Comparison of ENCODE assay signal across 8 mouse cellular contexts in the genomic region with DNA sequence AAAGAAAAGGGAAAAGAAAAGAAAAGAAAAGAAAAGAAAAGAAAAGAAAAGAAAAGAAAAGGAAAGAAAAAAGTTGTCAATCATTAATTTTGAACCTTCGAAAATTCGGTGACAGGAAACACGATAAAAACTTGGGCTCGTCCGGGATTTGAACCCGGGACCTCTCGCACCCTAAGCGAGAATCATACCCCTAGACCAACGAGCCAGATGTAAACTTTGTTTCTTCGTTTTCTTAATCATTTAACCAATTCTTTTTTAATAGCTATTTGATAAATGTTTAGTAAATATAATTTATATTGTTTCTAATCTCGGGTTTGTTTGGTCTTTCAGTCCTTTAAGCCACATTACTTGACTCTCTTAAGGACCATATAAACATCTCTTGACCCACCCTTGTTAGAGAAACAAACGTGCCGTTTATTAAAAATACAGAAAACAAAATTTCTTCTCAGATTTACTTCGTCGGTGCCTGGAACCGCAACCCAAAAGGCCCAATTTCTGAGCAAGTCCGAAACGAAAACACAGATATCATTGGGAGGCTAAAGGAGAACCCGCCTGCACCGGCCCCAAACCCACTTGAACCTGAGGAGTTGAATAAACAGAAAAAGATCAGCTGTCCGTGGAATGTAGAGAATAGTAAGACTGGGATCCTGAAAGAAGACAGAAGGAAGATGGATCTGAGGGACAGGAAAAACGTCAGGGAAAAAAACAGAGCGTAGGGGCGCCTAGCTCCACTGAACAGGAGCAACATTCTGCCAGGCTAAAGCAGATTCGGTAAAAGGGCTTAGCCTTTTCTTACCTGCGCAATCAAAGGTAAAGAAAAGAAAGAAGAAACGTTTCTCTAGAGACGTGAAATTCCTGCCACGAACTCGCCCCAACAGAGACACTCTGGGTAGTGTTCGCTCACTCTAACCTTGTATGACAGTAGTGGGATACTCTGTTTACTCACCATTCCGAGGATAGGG. TPM values are rescaled to one million over a fixed set of nuclear protein-coding genes. Genes with fewer than 3 reads are reported as not detected.
A peak's percentile ranks its signal among the peaks of the same experiment; 100 is the strongest.
DNase-seq lines count a peak whose midpoint lies in the region; ATAC-seq and TF ChIP-seq lines count a peak whose summit lies in the region.

No protein-coding gene starts in this region.

- H3K9ac ChIP-seq in forebrain, embryonic 14.5 days (ENCODE audit: low read length): peak overlapping the region; percentile 64
- H3K9ac ChIP-seq in hindbrain, postnatal 0 days (replicated peaks; ENCODE audit: low read length): peak overlapping the region; percentile 59
- H3K9ac ChIP-seq in limb, embryonic 12.5 days (replicated peaks): peak overlapping the region; percentile 63
- H3K9ac ChIP-seq in midbrain, embryonic 12.5 days (replicated peaks): peak overlapping the region; percentile 56
- H3K9ac ChIP-seq in stomach, embryonic 15.5 days: peak overlapping the region; percentile 23; the same call in 1 of the 2 replicates

- TF ChIP-seq CTCF in layer of hippocampus, adult 2 months (conservative IDR thresholded peaks at IDR 0.05): no peak
- no peak for TF ChIP-seq CTCF in bone marrow, adult 2 months (IDR thresholded peaks at IDR 0.05; ENCODE audit: control insufficient read depth, insufficient read depth, low read length)
- no peak for TF ChIP-seq CTCF in hindbrain, postnatal 0 days (IDR thresholded peaks at IDR 0.05; ENCODE audit: low read depth)

- H3K4me2 ChIP-seq in forebrain, embryonic 14.5 days (ENCODE audit: low read length): peak overlapping the region; percentile 69
- H3K4me2 ChIP-seq in hindbrain, postnatal 0 days (ENCODE audit: low read depth, low read length): peak overlapping the region; percentile 84
- peak overlapping the region; percentile 66 for H3K4me2 ChIP-seq in limb, embryonic 12.5 days
- H3K4me2 ChIP-seq in midbrain, embryonic 12.5 days (replicated peaks): peak overlapping the region; percentile 66
- peak overlapping the region; percentile 63 for H3K4me2 ChIP-seq in stomach, embryonic 15.5 days

- no peaks in the 10 kb centered on the region for H3K36me3 ChIP-seq in forebrain, embryonic 14.5 days (ENCODE audit: control insufficient read depth, insufficient read depth, low read length)
- no peaks in the 10 kb centered on the region for H3K36me3 ChIP-seq in hindbrain, postnatal 0 days (ENCODE audit: insufficient read depth, low read length)
- H3K36me3 ChIP-seq in limb, embryonic 12.5 days: no peaks in the 10 kb centered on the region
- H3K36me3 ChIP-seq in midbrain, embryonic 12.5 days: no peaks in the 10 kb centered on the region
- no peaks in the 10 kb centered on the region for H3K36me3 ChIP-seq in stomach, embryonic 15.5 days

- DNase-seq in layer of hippocampus, adult 2 months (ENCODE audit: low spot score in 2 of 2): peak in 1 of 2 experiments; percentile 55
- no peak for DNase-seq in layer of hippocampus, adult 9-10 months (ENCODE audit: low spot score)
- peak; percentile 71 for DNase-seq in forebrain, embryonic 14.5 days (ENCODE audit: low spot score)
- DNase-seq in hindbrain, postnatal 0 days (ENCODE audit: low spot score): peak; percentile 73

- H3K4me1 ChIP-seq in bone marrow, adult 2 months (ENCODE audit: control insufficient read depth, insufficient read depth, low read length): no peaks in the 10 kb centered on the region; the same call in 1 of the 2 replicates
- no peaks in the 10 kb centered on the region for H3K4me1 ChIP-seq in forebrain, embryonic 14.5 days (ENCODE audit: control insufficient read depth, insufficient read depth, low read length)
- H3K4me1 ChIP-seq in hindbrain, postnatal 0 days (ENCODE audit: insufficient read depth, low read length): no peaks in the 10 kb centered on the region; the same call in 1 of the 2 replicates
- H3K4me1 ChIP-seq in limb, embryonic 12.5 days (replicated peaks): peaks cover 6% of the 10 kb centered on the region; the same call in 1 of the 2 replicates
- H3K4me1 ChIP-seq in midbrain, embryonic 12.5 days: peaks cover 14% of the 10 kb centered on the region
- H3K4me1 ChIP-seq in stomach, embryonic 15.5 days: no peaks in the 10 kb centered on the region

- no peaks in the 10 kb centered on the region for H3K27me3 ChIP-seq in forebrain, embryonic 14.5 days (replicated peaks; ENCODE audit: control insufficient read depth, insufficient read depth, low read length)
- H3K27me3 ChIP-seq in hindbrain, postnatal 0 days (ENCODE audit: insufficient read depth, low read length): no peaks in the 10 kb centered on the region
- H3K27me3 ChIP-seq in limb, embryonic 12.5 days: no peaks in the 10 kb centered on the region
- no peaks in the 10 kb centered on the region for H3K27me3 ChIP-seq in midbrain, embryonic 12.5 days
- no peaks in the 10 kb centered on the region for H3K27me3 ChIP-seq in stomach, embryonic 15.5 days (replicated peaks)

- H3K4me3 ChIP-seq in layer of hippocampus, adult 2 months: peak overlapping the region; percentile 67
- peak overlapping the region; percentile 69 for H3K4me3 ChIP-seq in bone marrow, adult 2 months (replicated peaks; ENCODE audit: control insufficient read depth, low read depth, low read length)
- H3K4me3 ChIP-seq in forebrain, embryonic 14.5 days (ENCODE audit: low read depth, low read length): peak overlapping the region; percentile 46
- H3K4me3 ChIP-seq in hindbrain, postnatal 0 days (ENCODE audit: low read length): peak overlapping the region; percentile 63
- peak overlapping the region; percentile 49 for H3K4me3 ChIP-seq in limb, embryonic 12.5 days (replicated peaks)
- peak overlapping the region; percentile 54 for H3K4me3 ChIP-seq in midbrain, embryonic 12.5 days
- H3K4me3 ChIP-seq in stomach, embryonic 15.5 days (replicated peaks): peak overlapping the region; percentile 52

- TF ChIP-seq POLR2A in bone marrow, adult 2 months (IDR thresholded peaks at IDR 0.05; ENCODE audit: borderline replicate concordance, control insufficient read depth, low read depth, low read length): no peak

- peak; percentile 40 for ATAC-seq in forebrain, embryonic 14.5 days
- 0 out of 2 replicates have a peak, but pooled peaks have one; percentile 19 for ATAC-seq in hindbrain, postnatal 0 days
- peak; percentile 48; the same call in 1 of the 2 replicates for ATAC-seq in limb, embryonic 12.5 days (ENCODE audit: insufficient number of reproducible peaks, insufficient read depth, low FRiP score, low TSS enrichment, low read depth)
- peak; percentile 25; the same call in 1 of the 2 replicates for ATAC-seq in midbrain, embryonic 12.5 days (ENCODE audit: low FRiP score, low read depth)
- ATAC-seq in stomach, embryonic 15.5 days (ENCODE audit: insufficient read depth, low FRiP score, low read depth): peak; percentile 24; the same call in 1 of the 2 replicates

- H3K9me3 ChIP-seq in forebrain, embryonic 14.5 days (replicated peaks; ENCODE audit: control insufficient read depth, low read length): no peaks in the 10 kb centered on the region
- no peaks in the 10 kb centered on the region for H3K9me3 ChIP-seq in hindbrain, postnatal 0 days (ENCODE audit: low read length)
- no peaks in the 10 kb centered on the region for H3K9me3 ChIP-seq in limb, embryonic 12.5 days
- H3K9me3 ChIP-seq in midbrain, embryonic 12.5 days: no peaks in the 10 kb centered on the region
- H3K9me3 ChIP-seq in stomach, embryonic 15.5 days: no peaks in the 10 kb centered on the region

- WGBS in bone marrow, adult 2 months: under 1% methylated on average over 32 of the region's 32 CpGs
- WGBS in forebrain, embryonic 14.5 days: under 1% methylated on average over 32 of the region's 32 CpGs
- 2% methylated on average over 32 of the region's 32 CpGs for WGBS in hindbrain, postnatal 0 days
- 1% methylated on average over 32 of the region's 32 CpGs for WGBS in limb, embryonic 12.5 days
- under 1% methylated on average over 32 of the region's 32 CpGs for WGBS in midbrain, embryonic 12.5 days
- WGBS in stomach, embryonic 15.5 days: under 1% methylated on average over 32 of the region's 32 CpGs

- peak overlapping the region; percentile 76 for H3K27ac ChIP-seq in layer of hippocampus, adult 2 months
- peak overlapping the region; percentile 53 for H3K27ac ChIP-seq in bone marrow, adult 2 months (ENCODE audit: control insufficient read depth, insufficient read depth, low read depth, low read length, poor library complexity)
- H3K27ac ChIP-seq in forebrain, embryonic 14.5 days (ENCODE audit: low read depth, low read length): 0 out of 2 replicates have a peak overlapping the region, but pooled peaks have one; percentile 34
- peak overlapping the region; percentile 67 for H3K27ac ChIP-seq in hindbrain, postnatal 0 days
- peak overlapping the region; percentile 78 for H3K27ac ChIP-seq in limb, embryonic 12.5 days
- H3K27ac ChIP-seq in midbrain, embryonic 12.5 days (replicated peaks): peak overlapping the region; percentile 60
- H3K27ac ChIP-seq in stomach, embryonic 15.5 days: peak overlapping the region; percentile 65

RNA-seq across cellular contexts. Expression of a gene that starts 13.5 kb away (rescaled TPM):
- total RNA-seq in layer of hippocampus, adult 2 months (2021): 1 to 10 TPM; 7.8 to 9.7 TPM
- 8.5 and 10.4 TPM in 2 replicates for polyA plus RNA-seq in bone marrow, adult 2 months (2011; ENCODE audit: insufficient read depth, insufficient read length, low replicate concordance, missing spikeins)
- 12.9 and 13.8 TPM in 2 replicates for polyA plus RNA-seq in forebrain, embryonic 14.5 days (2014; fragmentation: Nextera tagmentation; extraction: Ambion mirVana)
- total RNA-seq in hindbrain, postnatal 0 days (2014; rRNA removed): 5.0 and 5.5 TPM in 2 replicates
- polyA plus RNA-seq in hindbrain, postnatal 0 days (2015; fragmentation: Nextera tagmentation; extraction: Ambion mirVana): 7.2 and 7.6 TPM in 2 replicates
- 14.4 and 15.2 TPM in 2 replicates for polyA plus RNA-seq in limb, embryonic 12.5 days (2016; fragmentation: Nextera tagmentation; extraction: Ambion mirVana)
- 10.1 and 12.3 TPM in 2 replicates for polyA plus RNA-seq in midbrain, embryonic 12.5 days (2016; fragmentation: Nextera tagmentation; extraction: Ambion mirVana)
- polyA plus RNA-seq in stomach, embryonic 15.5 days (2015; fragmentation: Nextera tagmentation; extraction: Ambion mirVana): 10.7 and 11.9 TPM in 2 replicates

RNA-seq across cellular contexts. Expression of a gene that starts 28.6 kb away (rescaled TPM):
- total RNA-seq in layer of hippocampus, adult 2 months (2021): not detected
- polyA plus RNA-seq in bone marrow, adult 2 months (2011; ENCODE audit: insufficient read depth, insufficient read length, low replicate concordance, missing spikeins): 0.87 and 3.1 TPM in 2 replicates
- 0.22 TPM in 1 of 2 replicates, not detected in the other for polyA plus RNA-seq in forebrain, embryonic 14.5 days (2014; fragmentation: Nextera tagmentation; extraction: Ambion mirVana)
- 0.40 and 0.89 TPM in 2 replicates for total RNA-seq in hindbrain, postnatal 0 days (2014; rRNA removed)
- 0.15 and 0.24 TPM in 2 replicates for polyA plus RNA-seq in hindbrain, postnatal 0 days (2015; fragmentation: Nextera tagmentation; extraction: Ambion mirVana)
- 0.10 and 0.12 TPM in 2 replicates for polyA plus RNA-seq in limb, embryonic 12.5 days (2016; fragmentation: Nextera tagmentation; extraction: Ambion mirVana)
- polyA plus RNA-seq in midbrain, embryonic 12.5 days (2016; fragmentation: Nextera tagmentation; extraction: Ambion mirVana): not detected in 2 replicates
- 0.09 and 0.22 TPM in 2 replicates for polyA plus RNA-seq in stomach, embryonic 15.5 days (2015; fragmentation: Nextera tagmentation; extraction: Ambion mirVana)

RNA-seq across cellular contexts. Expression of a gene that starts 51.5 kb away (rescaled TPM):
- under 1 TPM; 0.49 to 0.52 TPM for total RNA-seq in layer of hippocampus, adult 2 months (2021)
- 0.47 TPM in 1 of 2 replicates, not detected in the other for polyA plus RNA-seq in bone marrow, adult 2 months (2011; ENCODE audit: insufficient read depth, insufficient read length, low replicate concordance, missing spikeins)
- polyA plus RNA-seq in forebrain, embryonic 14.5 days (2014; fragmentation: Nextera tagmentation; extraction: Ambion mirVana): 0.10 TPM in 1 of 2 replicates, not detected in the other
- not detected in 2 replicates for total RNA-seq in hindbrain, postnatal 0 days (2014; rRNA removed)
- 0.11 TPM in 1 of 2 replicates, not detected in the other for polyA plus RNA-seq in hindbrain, postnatal 0 days (2015; fragmentation: Nextera tagmentation; extraction: Ambion mirVana)
- 1.8 and 1.9 TPM in 2 replicates for polyA plus RNA-seq in limb, embryonic 12.5 days (2016; fragmentation: Nextera tagmentation; extraction: Ambion mirVana)
- 0.10 and 0.17 TPM in 2 replicates for polyA plus RNA-seq in midbrain, embryonic 12.5 days (2016; fragmentation: Nextera tagmentation; extraction: Ambion mirVana)
- 0.08 and 0.15 TPM in 2 replicates for polyA plus RNA-seq in stomach, embryonic 15.5 days (2015; fragmentation: Nextera tagmentation; extraction: Ambion mirVana)
